Mouse (Mus musculus) limb, embryonic 10.5 days (tissue): Measurements from ENCODE around the gene Slc22a6. TPM values are rescaled to one million over a fixed set of nuclear protein-coding genes. Genes with fewer than 3 reads are reported as not detected.
A peak's percentile ranks its signal among the peaks of the same experiment; 100 is the strongest.

Experiments used
- DNase-seq: peaks from one replicate; pipeline ENCODE4 v3.0.0-alpha.2; 2017; ENCODE audit warnings: low spot score
- H3K27ac ChIP-seq: fragments of 300-500 bp; sonication (generic); 2 replicates; pipeline ENCODE4 v1.5.1; 2016; ENCODE audit warnings: mild to moderate bottlenecking
- H3K27me3 ChIP-seq: fragments of 300-500 bp; sonication (generic); 2 replicates; pipeline ENCODE4 v1.6.1; 2016; ENCODE audit warnings: low read depth, mild to moderate bottlenecking; ENCODE audit not compliant: poor library complexity, severe bottlenecking
- H3K36me3 ChIP-seq: fragments of 300-500 bp; sonication (generic); 2 replicates; pipeline ENCODE4 v1.6.1; 2016; ENCODE audit warnings: mild to moderate bottlenecking, moderate library complexity
- H3K4me1 ChIP-seq: fragments of 300-500 bp; sonication (generic); 2 replicates; pipeline ENCODE4 v1.6.1; 2016
- H3K4me3 ChIP-seq: fragments of 300-500 bp; sonication (generic); 2 replicates; pipeline ENCODE4 v1.5.1; 2016; ENCODE audit warnings: mild to moderate bottlenecking, moderate library complexity
- H3K9me3 ChIP-seq: fragments of 300-500 bp; sonication (generic); replicated peaks from 2 replicates; pipeline ENCODE4 v1.6.1; 2016; ENCODE audit warnings: mild to moderate bottlenecking
- WGBS: fragments of 180-500 bp; shearing (Covaris S2); methylation state at CpG from one replicate; pipeline ENCODE4 v1.1.7; 2016; 5-methylcytosine and 5-hydroxymethylcytosine counted together
- polyA plus RNA-seq: library from polyadenylated mRNA; unstranded; fragments of >200 nt; fragmentation: Nextera tagmentation; extraction: Ambion mirVana; gene quantifications from 2 replicates; pipeline ENCODE4 v1.2.1, GENCODE M21; 2016

The Slc22a6 gene
- polyA plus RNA-seq, 1 experiment from 2014 or later, result not detected

- H3K9me3 ChIP-seq, result no peaks in the 10 kb centered on the region
- no peak for DNase-seq
- WGBS, result 71% methylated on average over 4 of the region's 4 CpGs
- no peaks in the 10 kb centered on the region for H3K36me3 ChIP-seq
- H3K4me3 ChIP-seq, result no peak overlapping the region
- H3K4me1 ChIP-seq, result no peaks in the 10 kb centered on the region
- H3K27me3 ChIP-seq, result no peaks in the 10 kb centered on the region
- H3K27ac ChIP-seq, result no peak overlapping the region
These were observed 1.5 kb upstream of the Slc22a6 start for GRCm38 (mm10) chr19:8616314-8616713.

DNA sequence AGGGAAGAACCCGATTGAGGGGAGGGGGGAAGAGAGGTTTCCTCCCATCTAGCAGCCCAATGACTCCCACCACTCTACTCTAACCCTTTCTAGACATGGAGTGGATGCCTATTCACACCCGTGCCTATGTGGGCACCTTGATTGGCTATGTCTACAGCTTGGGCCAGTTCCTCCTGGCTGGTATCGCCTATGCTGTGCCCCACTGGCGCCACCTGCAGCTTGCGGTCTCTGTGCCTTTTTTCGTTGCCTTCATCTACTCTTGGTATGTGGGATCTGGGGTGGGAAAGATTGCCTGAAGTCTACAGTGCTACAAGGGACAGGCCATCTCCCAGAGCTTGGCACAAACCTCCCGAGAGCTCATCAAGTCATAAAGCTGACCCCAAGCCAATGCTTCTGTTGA lies 3.3 kb downstream of the Slc22a6 start:
- Histone ChIP-seq H3K4me1 (no peaks in the 10 kb centered on the region), H3K27me3 (no peaks in the 10 kb centered on the region), H3K4me3 (no peak overlapping the region), H3K27ac (no peak overlapping the region), H3K36me3 (no peaks in the 10 kb centered on the region), H3K9me3 (no peaks in the 10 kb centered on the region)
- DNase-seq, result no peak
- WGBS, result 94% methylated on average over 7 of the region's 7 CpGs

GRCm38 (mm10) chr19:8630249-8630648 lies 12.4 kb downstream of the Slc22a6 start:
- H3K27ac ChIP-seq, result no peak overlapping the region
- 58% methylated on average over 2 of the region's 2 CpGs for WGBS
- no peaks in the 10 kb centered on the region for H3K36me3 ChIP-seq
- H3K27me3 ChIP-seq, result no peaks in the 10 kb centered on the region
- no peaks in the 10 kb centered on the region for H3K4me1 ChIP-seq
- no peak overlapping the region for H3K4me3 ChIP-seq
- DNase-seq, result no peak
- H3K9me3 ChIP-seq, result no peaks in the 10 kb centered on the region

GRCm38 (mm10) chr19:8630826-8631225 lies 13.0 kb downstream of the Slc22a6 start:
- no peaks in the 10 kb centered on the region for H3K27me3 ChIP-seq
- WGBS, result 88% methylated on average over 6 of the region's 6 CpGs
- no peaks in the 10 kb centered on the region for H3K36me3 ChIP-seq
- no peak overlapping the region for H3K27ac ChIP-seq
- H3K4me1 ChIP-seq, result no peaks in the 10 kb centered on the region
- no peak overlapping the region for H3K4me3 ChIP-seq
- H3K9me3 ChIP-seq, result no peaks in the 10 kb centered on the region
- no peak for DNase-seq

- H3K9me3 ChIP-seq, result no peaks in the 10 kb centered on the region
- no peak for DNase-seq
- H3K27me3 ChIP-seq, result no peaks in the 10 kb centered on the region
- no peaks in the 10 kb centered on the region for H3K36me3 ChIP-seq
- 85% methylated on average over 1 of the region's 1 CpGs for WGBS
- H3K27ac ChIP-seq, result no peak overlapping the region
- no peak overlapping the region for H3K4me3 ChIP-seq
- H3K4me1 ChIP-seq, result no peaks in the 10 kb centered on the region
These were observed 14.2 kb downstream of the Slc22a6 start for GRCm38 (mm10) chr19:8632029-8632428.

DNA sequence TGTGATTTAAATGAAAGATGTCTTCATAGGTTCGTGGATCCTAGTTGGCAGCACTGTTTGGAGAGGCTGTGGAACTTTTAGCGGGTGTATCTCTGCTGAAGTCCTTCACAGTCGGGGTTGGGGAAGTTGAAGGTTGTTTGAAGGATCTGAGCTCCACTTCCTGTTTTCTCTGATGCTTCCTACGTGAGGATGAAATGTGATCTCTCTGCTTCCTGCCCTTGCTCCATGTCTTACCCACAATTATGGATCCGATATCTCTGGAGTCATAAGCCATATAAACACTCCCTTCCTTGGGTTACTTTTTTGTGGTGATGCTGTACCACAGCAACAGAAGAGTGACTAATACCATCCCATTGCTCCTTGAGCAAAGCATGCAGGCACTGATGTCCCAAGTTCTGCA lies 24.2 kb downstream of the Slc22a6 start:
- 64% methylated on average over 5 of the region's 5 CpGs for WGBS

DNA sequence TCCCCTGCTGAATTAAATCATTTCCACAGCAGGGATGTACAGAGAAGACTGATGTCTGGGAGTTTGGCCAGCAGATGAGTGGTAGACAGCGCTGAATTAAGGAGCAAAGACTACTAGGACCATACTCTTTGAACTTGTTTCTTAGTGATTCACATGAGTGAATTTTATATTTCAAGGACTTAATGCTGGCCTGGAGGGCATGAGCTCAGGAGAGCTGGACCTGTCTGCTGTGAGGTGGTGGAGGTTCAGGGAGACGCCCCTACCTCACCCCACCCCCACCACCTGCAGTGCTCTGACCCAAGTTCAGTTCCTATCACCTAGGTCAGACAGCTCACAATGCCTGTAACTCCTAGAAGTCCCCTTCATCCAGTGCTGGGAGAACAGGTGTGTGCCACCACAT lies 28.6 kb downstream of the Slc22a6 start:
- WGBS, result 69% methylated on average over 2 of the region's 2 CpGs

More for the DNA sequence above, 24.2 kb downstream of the Slc22a6 start:
- Histone ChIP-seq H3K4me1 (peaks cover 6% of the 10 kb centered on the region; the same call in 1 of the 2 replicates), H3K27ac (no peak overlapping the region), H3K27me3 (no peaks in the 10 kb centered on the region), H3K9me3 (no peaks in the 10 kb centered on the region), H3K4me3 (no peak overlapping the region), H3K36me3 (no peaks in the 10 kb centered on the region)
- no peak for DNase-seq

DNA sequence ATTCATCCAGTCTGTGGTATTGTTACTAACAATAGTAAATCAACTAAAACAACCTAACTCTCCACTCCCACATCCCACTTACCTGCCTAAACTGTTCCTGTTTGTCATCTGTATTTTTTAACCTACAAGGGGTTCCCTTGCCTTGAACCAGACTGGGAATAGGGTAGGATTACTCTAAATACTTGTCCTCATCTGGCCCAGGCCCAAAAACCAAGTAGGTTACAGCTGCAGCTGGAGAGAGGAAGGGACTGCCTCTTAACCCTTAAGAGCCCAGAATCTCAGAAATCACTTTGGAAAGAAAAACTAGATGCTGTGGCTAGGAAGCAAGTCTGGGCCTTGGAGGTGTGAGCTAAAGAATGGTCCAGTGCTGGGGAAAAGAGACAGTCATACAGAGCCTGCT lies 38.0 kb downstream of the Slc22a6 start:
- DNase-seq, result no peak
- Histone ChIP-seq H3K27me3 (peaks cover 6% of the 10 kb centered on the region), H3K36me3 (no peaks in the 10 kb centered on the region), H3K27ac (no peak overlapping the region), H3K4me3 (no peak overlapping the region), H3K9me3 (no peaks in the 10 kb centered on the region), H3K4me1 (peaks cover 5% of the 10 kb centered on the region; the same call in 1 of the 2 replicates)

More for the DNA sequence above, 28.6 kb downstream of the Slc22a6 start:
- H3K27me3 ChIP-seq, result no peaks in the 10 kb centered on the region
- no peak overlapping the region for H3K27ac ChIP-seq
- H3K36me3 ChIP-seq, result no peaks in the 10 kb centered on the region
- no peak overlapping the region for H3K4me3 ChIP-seq
- no peak for DNase-seq
- peaks cover 6% of the 10 kb centered on the region; the same call in 1 of the 2 replicates for H3K4me1 ChIP-seq
- no peaks in the 10 kb centered on the region for H3K9me3 ChIP-seq

DNA sequence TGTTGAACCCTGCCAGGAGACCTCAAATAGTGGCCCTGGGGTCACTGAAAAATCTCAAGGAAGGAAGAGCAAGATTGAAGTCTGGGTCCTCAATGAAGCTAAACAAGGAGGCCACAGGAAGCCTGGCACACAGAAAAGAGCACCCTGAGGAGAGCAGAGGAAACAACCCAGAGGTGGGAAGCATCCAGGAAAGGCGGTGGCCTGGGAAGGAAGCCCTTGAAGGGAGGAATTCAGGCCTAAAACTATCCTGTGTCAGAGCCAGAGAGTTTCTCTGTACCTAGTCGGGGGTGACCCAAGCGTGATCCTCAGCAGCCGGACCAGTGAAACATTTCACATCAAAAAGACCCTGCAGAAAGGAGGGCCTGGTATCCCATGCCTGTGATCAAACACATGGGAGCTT lies 38.5 kb downstream of the Slc22a6 start:
- DNase-seq, result no peak
- no peak overlapping the region for H3K4me3 ChIP-seq
- H3K9me3 ChIP-seq, result no peaks in the 10 kb centered on the region
- WGBS, result 66% methylated on average over 4 of the region's 4 CpGs
- no peak overlapping the region for H3K27ac ChIP-seq
- peaks cover 8% of the 10 kb centered on the region for H3K27me3 ChIP-seq
- no peaks in the 10 kb centered on the region for H3K36me3 ChIP-seq
- H3K4me1 ChIP-seq, result peaks cover 5% of the 10 kb centered on the region; the same call in 1 of the 2 replicates

DNA sequence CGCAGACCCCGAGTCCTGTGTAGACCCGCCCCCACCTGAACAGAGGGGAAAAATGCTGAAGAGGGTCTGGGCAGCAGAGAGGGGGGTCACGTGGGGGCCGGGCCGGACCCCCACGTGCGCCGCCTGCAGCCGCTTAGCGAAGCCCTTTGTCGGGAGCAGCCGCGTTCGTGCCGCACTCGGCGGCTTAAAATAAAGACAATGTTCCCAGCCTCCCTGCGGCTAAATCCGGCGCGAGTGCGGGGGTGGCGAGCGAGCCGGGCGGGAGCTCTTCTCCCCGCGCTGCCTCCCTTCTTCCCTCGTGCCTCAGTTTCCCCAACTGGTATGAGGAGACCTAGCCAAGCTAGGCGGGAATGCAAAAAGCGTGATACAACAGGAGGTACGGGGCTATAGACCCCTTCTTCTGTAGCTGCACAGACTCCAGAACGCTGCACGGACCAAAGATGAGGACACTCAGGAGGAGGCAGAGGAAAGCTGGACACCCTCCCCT lies 44.0 kb downstream of the Slc22a6 start:
- H3K27ac ChIP-seq, result peak overlapping the region; percentile 83
- 3% methylated on average over 35 of the region's 35 CpGs for WGBS
- peak; percentile 68 for DNase-seq
- H3K4me1 ChIP-seq, result peaks cover 18% of the 10 kb centered on the region
- H3K4me3 ChIP-seq, result peak overlapping the region; percentile 55
- H3K36me3 ChIP-seq, result no peaks in the 10 kb centered on the region
- H3K27me3 ChIP-seq, result peaks cover 35% of the 10 kb centered on the region
- no peaks in the 10 kb centered on the region for H3K9me3 ChIP-seq

- peak overlapping the region; percentile 83 for H3K27ac ChIP-seq
These were observed 44.5 kb downstream of the Slc22a6 start for GRCm38 (mm10) chr19:8662337-8662736.

GRCm38 (mm10) chr19:8663360-8663839 lies 45.6 kb downstream of the Slc22a6 start, which contains the start of gene Chrm1:
Gene Chrm1 (plus strand): TSS chr19:8663789.
- WGBS, result 82% methylated on average over 9 of the region's 9 CpGs
- peaks cover 16% of the 10 kb centered on the region for H3K4me1 ChIP-seq
- H3K27ac ChIP-seq, result peak within 1 kb of the TSS; percentile 36; the same call in 1 of the 2 replicates

More at GRCm38 (mm10) chr19:8662337-8662736, 44.5 kb downstream of the Slc22a6 start:
- H3K4me1 ChIP-seq, result peaks cover 18% of the 10 kb centered on the region
- peak overlapping the region; percentile 55 for H3K4me3 ChIP-seq
- 4% methylated on average over 11 of the region's 11 CpGs for WGBS
- no peaks in the 10 kb centered on the region for H3K9me3 ChIP-seq
- DNase-seq, result peak; percentile 81
- H3K27me3 ChIP-seq, result peaks cover 35% of the 10 kb centered on the region
- no peaks in the 10 kb centered on the region for H3K36me3 ChIP-seq

DNA sequence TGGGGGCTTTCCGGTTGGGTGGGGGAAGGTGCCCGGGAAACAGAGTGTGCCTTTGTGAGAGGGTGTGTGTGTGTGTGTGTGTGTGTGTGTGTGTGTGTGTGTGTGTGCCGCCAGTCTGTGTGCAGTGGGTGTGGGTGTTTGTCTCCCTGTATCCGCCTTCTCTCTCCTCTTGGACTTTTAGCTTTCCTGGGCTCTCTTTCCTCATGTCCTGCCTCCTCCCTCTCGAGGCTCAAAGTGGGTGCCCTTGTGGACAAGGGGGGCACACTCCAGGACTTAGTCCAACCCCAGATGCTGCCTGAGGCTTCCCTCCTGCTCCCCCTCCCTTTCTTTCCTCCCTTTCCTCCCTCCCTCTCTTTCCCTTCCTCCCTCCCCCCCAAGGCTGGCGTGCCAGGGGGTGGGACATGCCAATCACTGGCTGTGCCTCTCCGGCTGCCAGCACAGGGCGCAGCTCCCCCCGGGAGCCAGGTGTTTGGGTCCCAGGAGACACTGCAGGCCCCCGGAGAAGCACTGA lies 46.1 kb downstream of the Slc22a6 start:
- Histone ChIP-seq H3K27ac (peak overlapping the region; percentile 36; the same call in 1 of the 2 replicates), H3K4me3 (no peak overlapping the region), H3K9me3 (no peaks in the 10 kb centered on the region), H3K27me3 (peaks cover 35% of the 10 kb centered on the region), H3K4me1 (peaks cover 13% of the 10 kb centered on the region), H3K36me3 (no peaks in the 10 kb centered on the region)
- no peak for DNase-seq
- WGBS, result 60% methylated on average over 10 of the region's 10 CpGs

More at GRCm38 (mm10) chr19:8663360-8663839, 45.6 kb downstream of the Slc22a6 start, which contains the start of gene Chrm1:
- no peaks in the 10 kb centered on the region for H3K36me3 ChIP-seq
- peak within 1 kb of the TSS; percentile 55 for H3K4me3 ChIP-seq
- H3K9me3 ChIP-seq, result no peaks in the 10 kb centered on the region
- no peak for DNase-seq
- H3K27me3 ChIP-seq, result peaks cover 35% of the 10 kb centered on the region
